Mouse (Mus musculus) liver, adult 2 months (tissue): ENCODE data around the gene Reps1.

ENCODE experiments used
- CTCF ChIP-seq: fragments of 200-500 bp; IDR thresholded peaks from 2 replicates; pipeline ENCODE4 v1.5.1; 2011; ENCODE audit warnings: low read depth, low read length, control low read depth
- POLR2A ChIP-seq: fragments of 200-500 bp; IDR thresholded peaks from 2 replicates; pipeline ENCODE4 v1.6.1; 2011; ENCODE audit warnings: low read length, control low read depth; ENCODE audit not compliant: insufficient read depth; ENCODE audit errors: extremely low read depth

GRCm38 (mm10) chr10:18006756-18007155 lies 48.9 kb upstream of the Reps1 start:
- no peak for TF ChIP-seq POLR2A
- no peak for TF ChIP-seq CTCF
